Mouse (Mus musculus) bone marrow, adult 2 months (tissue): ENCODE data around the gene Rbm33.

Source experiments
- CTCF ChIP-seq: fragments of 200-500 bp; IDR thresholded peaks from 2 replicates; pipeline ENCODE4 v1.5.1; 2011; ENCODE audit warnings: low read length, control low read depth; ENCODE audit not compliant: control insufficient read depth, insufficient read depth
- POLR2A ChIP-seq: fragments of 200-500 bp; IDR thresholded peaks from 2 replicates; pipeline ENCODE4 v1.6.1; 2011; ENCODE audit warnings: low read depth, mild to moderate bottlenecking, control low read depth, low read length, borderline replicate concordance; ENCODE audit not compliant: control insufficient read depth

DNA sequence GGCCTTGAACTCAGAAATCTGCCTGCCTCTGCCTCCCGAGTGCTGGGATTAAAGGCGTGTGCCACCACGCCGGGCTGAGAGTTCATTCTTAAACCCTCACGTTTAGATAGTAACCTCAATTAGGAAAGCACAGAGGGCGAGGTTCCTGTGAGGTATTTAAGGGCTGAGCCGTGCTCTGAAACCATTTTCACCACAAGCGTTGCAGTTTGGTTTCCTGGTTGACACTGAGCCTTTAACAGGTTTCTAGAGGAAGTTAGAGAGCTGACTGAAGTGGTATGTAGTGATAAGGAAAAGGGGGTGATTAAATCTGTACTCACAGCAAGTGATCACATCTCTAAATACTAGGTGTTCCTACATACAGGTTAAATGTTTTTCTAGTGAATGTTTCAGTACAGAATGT lies 1.4 kb upstream of the Rbm33 start:
- no peak for TF ChIP-seq CTCF
- no peak for TF ChIP-seq POLR2A
